Mouse (Mus musculus): ENCODE results near the gene Tex12. TPM values are rescaled to one million over a fixed set of nuclear protein-coding genes. Genes with fewer than 3 reads are reported as not detected.
A peak's percentile ranks its signal among the peaks of the same experiment; 100 is the strongest.

Gene Tex12
- polyA plus RNA-seq, 1 experiment from 2014 or later = 0.17 TPM

DNA sequence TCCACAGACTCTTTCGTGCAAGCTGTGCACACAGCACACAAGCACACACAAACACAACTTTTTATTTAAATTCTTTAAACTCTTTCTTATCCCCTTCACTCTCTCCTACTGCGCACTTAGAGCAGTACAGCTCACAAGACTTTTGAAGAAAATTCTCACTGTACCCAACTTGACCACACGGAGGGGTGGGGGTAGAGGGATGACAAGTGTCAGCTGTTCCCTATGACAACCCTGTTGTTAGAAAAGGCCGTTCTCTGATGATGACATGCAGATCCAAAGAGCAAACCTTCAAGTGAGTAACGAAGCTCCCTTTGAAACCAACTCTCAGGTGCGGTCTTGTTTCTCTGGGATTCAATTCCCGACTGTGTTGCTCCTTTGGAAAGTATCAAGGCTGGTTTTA is 33.3 kb downstream of the Tex12 start:
- Histone ChIP-seq H3K4me3 (peak overlapping the region; percentile 70), H3K9me3 (no peaks in the 10 kb centered on the region), H3K9ac (peak overlapping the region; percentile 52), H3K36me3 (no peaks in the 10 kb centered on the region), H3K27ac (replicated peaks) (0 out of 2 replicates have a peak overlapping the region, but pooled peaks have one; percentile 87), H3K27me3 (no peaks in the 10 kb centered on the region), H3K4me2 (peak overlapping the region; percentile 62), H3K4me1 (replicated peaks) (peaks cover 16% of the 10 kb centered on the region)
- ATAC-seq (ENCODE audit: low FRiP score, low read depth) = 0 out of 2 replicates have a peak, but pooled peaks have one; percentile 42
- 51% methylated on average over 7 of the region's 7 CpGs for WGBS

DNA sequence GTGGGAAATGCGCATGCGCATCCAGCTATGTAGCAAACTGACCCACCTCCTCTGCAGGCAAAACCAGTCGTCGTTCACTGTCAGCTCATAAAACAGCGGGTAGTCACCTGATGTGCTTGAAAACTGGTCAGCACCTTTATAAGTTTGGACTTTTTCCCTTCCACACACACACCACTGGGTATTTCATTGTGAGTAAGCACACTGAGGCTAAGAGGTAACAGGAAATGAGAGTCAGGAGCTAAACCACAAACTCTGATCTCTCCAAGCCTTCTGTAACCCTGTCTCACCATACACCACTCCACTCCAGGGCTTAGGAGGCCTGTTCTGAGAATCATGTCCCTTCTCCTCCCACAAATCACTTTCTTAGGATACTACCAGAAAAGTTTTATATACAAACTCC is 35.5 kb downstream of the Tex12 start:
- Histone ChIP-seq H3K9me3 (no peaks in the 10 kb centered on the region), H3K9ac (no peak overlapping the region), H3K4me3 (no peak overlapping the region), H3K4me2 (no peak overlapping the region), H3K36me3 (no peaks in the 10 kb centered on the region), H3K4me1 (replicated peaks) (peaks cover 16% of the 10 kb centered on the region), H3K27ac (replicated peaks) (no peak overlapping the region), H3K27me3 (no peaks in the 10 kb centered on the region)
- no peak for ATAC-seq (ENCODE audit: low FRiP score, low read depth)
- 86% methylated on average over 5 of the region's 5 CpGs for WGBS

DNA sequence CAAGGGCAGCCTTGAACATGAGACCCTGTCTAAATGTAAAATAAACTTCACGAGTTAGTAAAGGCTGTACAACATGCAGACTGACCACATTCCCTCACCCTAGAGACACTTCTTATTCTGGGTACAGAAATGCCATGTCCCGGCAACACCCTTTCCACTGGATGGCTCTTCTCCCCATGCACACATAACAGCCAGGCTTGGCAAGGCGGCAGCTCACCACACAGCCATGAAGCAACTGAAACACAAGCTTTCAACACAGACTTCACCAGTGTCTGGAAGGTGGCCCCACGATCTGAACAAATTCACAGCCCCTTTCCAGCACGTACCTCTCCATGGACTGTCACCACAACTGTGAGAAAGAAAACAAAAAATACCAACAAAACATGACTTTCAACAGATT is 36.2 kb downstream of the Tex12 start:
- no peak for ATAC-seq (ENCODE audit: low FRiP score, low read depth)
- H3K27me3 ChIP-seq = no peaks in the 10 kb centered on the region
- H3K4me2 ChIP-seq = no peak overlapping the region
- no peak overlapping the region for H3K4me3 ChIP-seq
- H3K27ac ChIP-seq (replicated peaks) = no peak overlapping the region
- H3K36me3 ChIP-seq = no peaks in the 10 kb centered on the region
- WGBS = 90% methylated on average over 5 of the region's 5 CpGs
- no peaks in the 10 kb centered on the region for H3K9me3 ChIP-seq
- peaks cover 16% of the 10 kb centered on the region for H3K4me1 ChIP-seq (replicated peaks)
- H3K9ac ChIP-seq = no peak overlapping the region

DNA sequence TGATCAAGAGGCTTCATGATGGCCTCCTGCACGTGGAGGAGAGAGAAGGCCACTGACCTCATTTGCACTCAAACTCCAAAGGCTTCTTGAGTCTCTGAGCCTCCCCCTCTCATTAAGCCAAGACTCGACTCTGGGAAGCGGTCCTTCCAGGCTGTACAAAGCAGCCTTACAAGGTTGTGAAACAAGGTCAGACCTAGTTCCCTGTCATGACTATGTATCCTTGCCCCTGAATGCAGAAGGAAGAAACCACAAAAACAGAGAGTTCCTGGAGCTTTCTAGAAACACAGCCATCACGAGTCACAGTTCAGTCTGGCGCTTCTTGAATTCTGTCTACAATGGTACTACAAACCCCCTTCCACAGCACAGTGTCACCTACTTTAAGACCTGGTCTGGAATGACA is 38.6 kb downstream of the Tex12 start:
- no peaks in the 10 kb centered on the region for H3K9me3 ChIP-seq
- no peak overlapping the region for H3K4me3 ChIP-seq
- H3K4me2 ChIP-seq = no peak overlapping the region
- no peak for ATAC-seq (ENCODE audit: low FRiP score, low read depth)
- H3K27ac ChIP-seq (replicated peaks) = no peak overlapping the region
- peaks cover 10% of the 10 kb centered on the region for H3K4me1 ChIP-seq (replicated peaks)
- WGBS = 86% methylated on average over 5 of the region's 5 CpGs
- H3K36me3 ChIP-seq = no peaks in the 10 kb centered on the region
- H3K27me3 ChIP-seq = no peaks in the 10 kb centered on the region
- H3K9ac ChIP-seq = no peak overlapping the region

DNA sequence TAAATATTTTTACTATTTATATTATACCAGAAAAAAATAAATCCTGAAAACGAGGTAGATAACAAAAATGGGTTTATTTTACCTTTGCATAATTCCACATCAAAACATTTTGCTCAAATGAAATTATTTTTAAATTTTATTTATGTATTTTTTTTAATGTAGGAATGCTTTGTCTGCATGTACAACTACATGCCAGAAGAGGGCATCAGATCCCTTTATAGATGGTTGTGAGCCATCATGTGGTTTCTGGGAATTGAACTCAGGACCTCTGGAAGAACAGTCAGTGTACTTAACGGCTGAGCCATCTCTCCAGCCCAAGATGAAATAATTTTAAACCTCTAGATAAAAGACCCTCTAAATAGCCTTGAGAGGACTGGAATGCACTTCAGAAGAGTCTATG is 39.6 kb downstream of the Tex12 start:
- Histone ChIP-seq H3K4me1 (replicated peaks) (0 out of 2 replicates have a peak, but pooled peaks cover under 1% of the 10 kb centered on the region), H3K9ac (no peak overlapping the region), H3K36me3 (no peaks in the 10 kb centered on the region), H3K9me3 (no peaks in the 10 kb centered on the region), H3K4me2 (no peak overlapping the region), H3K4me3 (no peak overlapping the region), H3K27ac (replicated peaks) (no peak overlapping the region), H3K27me3 (no peaks in the 10 kb centered on the region)
- ATAC-seq (ENCODE audit: low FRiP score, low read depth) = no peak
- 75% methylated on average over 2 of the region's 2 CpGs for WGBS

DNA sequence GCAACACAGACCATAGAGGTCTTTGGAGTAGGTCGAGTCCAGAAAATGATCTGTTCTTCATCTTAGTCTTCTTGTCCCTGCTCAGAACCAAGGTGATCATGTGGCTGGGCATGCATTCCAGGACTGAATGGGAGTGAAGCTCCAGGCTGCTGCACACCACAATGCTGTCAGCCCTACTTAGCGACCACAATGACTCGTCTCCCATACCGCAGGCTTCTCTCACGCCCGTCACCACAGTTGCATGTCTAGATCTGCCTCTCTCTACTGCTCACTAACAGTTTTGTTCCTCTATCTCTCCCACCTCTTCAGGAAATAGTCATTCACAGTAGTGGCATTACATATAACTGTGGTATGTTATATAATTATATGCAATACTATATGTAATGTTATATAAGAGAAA is 40.4 kb downstream of the Tex12 start:
- no peak overlapping the region for H3K4me3 ChIP-seq
- no peak overlapping the region for H3K4me2 ChIP-seq
- no peak for ATAC-seq (ENCODE audit: low FRiP score, low read depth)
- no peaks in the 10 kb centered on the region for H3K4me1 ChIP-seq (replicated peaks)
- no peaks in the 10 kb centered on the region for H3K9me3 ChIP-seq
- H3K36me3 ChIP-seq = no peaks in the 10 kb centered on the region
- WGBS = 87% methylated on average over 6 of the region's 6 CpGs
- no peaks in the 10 kb centered on the region for H3K27me3 ChIP-seq
- no peak overlapping the region for H3K9ac ChIP-seq
- H3K27ac ChIP-seq (replicated peaks) = no peak overlapping the region

DNA sequence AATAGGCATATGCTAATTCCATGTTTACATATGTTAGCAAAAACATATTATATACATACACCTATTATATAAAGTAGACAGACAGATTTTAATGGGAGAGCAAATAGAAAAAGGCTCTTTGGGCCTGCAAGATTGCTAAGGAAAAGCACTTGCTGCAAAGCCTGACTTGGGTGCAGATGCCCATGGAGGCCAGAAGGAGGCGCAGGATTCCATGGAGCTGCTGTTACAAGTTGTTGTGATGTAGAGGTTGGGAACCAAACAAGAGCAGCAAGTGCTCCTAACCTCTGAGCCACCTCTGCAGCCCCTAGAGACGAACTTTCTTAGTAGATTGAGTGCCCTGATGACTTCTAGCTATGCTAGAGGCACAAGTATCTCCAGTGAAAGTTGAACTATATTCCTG is 42.3 kb downstream of the Tex12 start:
- Histone ChIP-seq H3K4me1 (replicated peaks) (no peaks in the 10 kb centered on the region), H3K36me3 (no peaks in the 10 kb centered on the region), H3K9ac (no peak overlapping the region), H3K4me3 (no peak overlapping the region), H3K27me3 (no peaks in the 10 kb centered on the region), H3K27ac (replicated peaks) (no peak overlapping the region), H3K4me2 (no peak overlapping the region), H3K9me3 (no peaks in the 10 kb centered on the region)
- 19% methylated on average over 2 of the region's 2 CpGs for WGBS
- ATAC-seq (ENCODE audit: low FRiP score, low read depth) = no peak

DNA sequence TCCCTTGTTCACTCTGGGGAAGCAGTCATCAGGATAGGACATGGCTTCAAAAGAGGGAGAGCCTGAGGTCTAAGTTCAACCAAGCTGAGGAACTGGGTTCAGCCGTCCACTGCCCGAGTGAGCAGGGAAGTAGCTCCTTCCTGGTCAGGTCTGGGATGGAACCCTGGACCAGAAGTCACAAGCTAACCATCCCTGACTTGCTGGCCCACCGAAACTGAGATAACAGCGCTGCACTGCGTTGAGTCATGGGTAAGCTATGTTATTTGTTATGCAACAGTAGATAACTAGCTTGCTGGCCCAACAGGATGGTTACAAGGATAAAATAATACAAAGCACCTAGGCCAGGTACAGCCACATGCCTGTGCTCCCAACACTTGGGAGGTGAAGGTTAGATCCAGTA is 45.7 kb downstream of the Tex12 start:
- 86% methylated on average over 5 of the region's 5 CpGs for WGBS

DNA sequence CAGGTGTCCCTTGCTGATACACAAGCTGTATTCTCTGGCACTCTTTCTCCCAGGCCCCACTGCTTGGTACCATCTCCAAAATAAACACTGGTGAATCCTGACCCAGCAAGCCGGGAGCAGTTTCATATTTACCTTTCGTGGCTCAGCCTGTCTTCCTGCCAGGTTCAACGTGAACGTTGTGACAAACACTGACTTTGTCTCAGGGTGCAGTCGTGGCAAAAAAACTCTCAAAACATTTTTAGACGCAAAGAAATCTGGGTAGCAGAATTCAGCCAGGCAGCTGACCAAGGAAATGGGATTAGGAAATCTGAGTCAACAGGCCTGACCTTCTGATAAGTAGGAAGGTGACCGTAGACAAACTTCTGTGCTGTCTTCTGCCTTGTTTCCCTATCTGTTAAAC is 53.6 kb downstream of the Tex12 start:
- Histone ChIP-seq H3K36me3 (no peaks in the 10 kb centered on the region), H3K4me2 (no peak overlapping the region), H3K9ac (no peak overlapping the region), H3K27me3 (no peaks in the 10 kb centered on the region), H3K4me3 (no peak overlapping the region), H3K4me1 (replicated peaks) (no peaks in the 10 kb centered on the region), H3K9me3 (no peaks in the 10 kb centered on the region), H3K27ac (replicated peaks) (no peak overlapping the region)
- WGBS = 81% methylated on average over 7 of the region's 7 CpGs
- no peak for ATAC-seq (ENCODE audit: low FRiP score, low read depth)

More for the DNA sequence above, 45.7 kb downstream of the Tex12 start:
- Histone ChIP-seq H3K9ac (no peak overlapping the region), H3K9me3 (no peaks in the 10 kb centered on the region), H3K36me3 (no peaks in the 10 kb centered on the region), H3K27me3 (no peaks in the 10 kb centered on the region), H3K4me3 (no peak overlapping the region), H3K4me1 (replicated peaks) (no peaks in the 10 kb centered on the region), H3K4me2 (no peak overlapping the region), H3K27ac (replicated peaks) (no peak overlapping the region)
- ATAC-seq (ENCODE audit: low FRiP score, low read depth) = no peak

Other genes with a start within 250 kb of the Tex12 start
- 121 and 140 TPM in 2 replicates for gene Rpl10-ps3, start 216.4 kb downstream of the Tex12 start, polyA plus RNA-seq (2015; fragmentation: Nextera tagmentation; extraction: Ambion mirVana)
- gene Plet1, start 66.8 kb downstream of the Tex12 start, polyA plus RNA-seq (2015; fragmentation: Nextera tagmentation; extraction: Ambion mirVana) = 0.51 and 0.52 TPM in 2 replicates
- 108 TPM in 2 replicates for gene Pts, start 32.6 kb downstream of the Tex12 start, polyA plus RNA-seq (2015; fragmentation: Nextera tagmentation; extraction: Ambion mirVana)
- 17.2 and 26.3 TPM in 2 replicates for gene Il18, start 6.5 kb downstream of the Tex12 start, polyA plus RNA-seq (2015; fragmentation: Nextera tagmentation; extraction: Ambion mirVana)
- gene Bco2, start 6.1 kb downstream of the Tex12 start, polyA plus RNA-seq (2015; fragmentation: Nextera tagmentation; extraction: Ambion mirVana) = 0.47 and 0.60 TPM in 2 replicates
- 263 and 265 TPM in 2 replicates for gene Sdhd, start 42.5 kb upstream of the Tex12 start, polyA plus RNA-seq (2015; fragmentation: Nextera tagmentation; extraction: Ambion mirVana)
- gene Timm8b, start 42.6 kb upstream of the Tex12 start, polyA plus RNA-seq (2015; fragmentation: Nextera tagmentation; extraction: Ambion mirVana) = 341 and 392 TPM in 2 replicates
- 5.1 and 6.5 TPM in 2 replicates for gene Pih1d2, start 56.0 kb upstream of the Tex12 start, polyA plus RNA-seq (2015; fragmentation: Nextera tagmentation; extraction: Ambion mirVana)
- gene Nkapd1, start 56.1 kb upstream of the Tex12 start, polyA plus RNA-seq (2015; fragmentation: Nextera tagmentation; extraction: Ambion mirVana) = 17.9 and 18.4 TPM in 2 replicates
- 51.7 and 52.4 TPM in 2 replicates for gene Dlat, start 98.5 kb upstream of the Tex12 start, polyA plus RNA-seq (2015; fragmentation: Nextera tagmentation; extraction: Ambion mirVana)
- gene Dixdc1, start 178.2 kb upstream of the Tex12 start, polyA plus RNA-seq (2015; fragmentation: Nextera tagmentation; extraction: Ambion mirVana) = 31.3 and 31.7 TPM in 2 replicates
- gene 2310030G06Rik, start 185.2 kb upstream of the Tex12 start, polyA plus RNA-seq (2015; fragmentation: Nextera tagmentation; extraction: Ambion mirVana) = 1.7 and 2.0 TPM in 2 replicates
- gene Cryab, start 190.0 kb upstream of the Tex12 start, polyA plus RNA-seq (2015; fragmentation: Nextera tagmentation; extraction: Ambion mirVana) = 13.3 and 15.4 TPM in 2 replicates
- 1.6 and 1.8 TPM in 2 replicates for gene Hspb2, start 191.0 kb upstream of the Tex12 start, polyA plus RNA-seq (2015; fragmentation: Nextera tagmentation; extraction: Ambion mirVana)
- gene Fdxacb1, start 206.9 kb upstream of the Tex12 start, polyA plus RNA-seq (2015; fragmentation: Nextera tagmentation; extraction: Ambion mirVana) = 11.1 and 11.3 TPM in 2 replicates
- 60.5 and 60.6 TPM in 2 replicates for gene Alg9, start 213.7 kb upstream of the Tex12 start, polyA plus RNA-seq (2015; fragmentation: Nextera tagmentation; extraction: Ambion mirVana)
- 55.0 and 55.3 TPM in 2 replicates for gene 1110032A03Rik, start 214.2 kb upstream of the Tex12 start, polyA plus RNA-seq (2015; fragmentation: Nextera tagmentation; extraction: Ambion mirVana)